Mouse (Mus musculus): ENCODE measurements around the gene Agl.

The Agl gene

DNA sequence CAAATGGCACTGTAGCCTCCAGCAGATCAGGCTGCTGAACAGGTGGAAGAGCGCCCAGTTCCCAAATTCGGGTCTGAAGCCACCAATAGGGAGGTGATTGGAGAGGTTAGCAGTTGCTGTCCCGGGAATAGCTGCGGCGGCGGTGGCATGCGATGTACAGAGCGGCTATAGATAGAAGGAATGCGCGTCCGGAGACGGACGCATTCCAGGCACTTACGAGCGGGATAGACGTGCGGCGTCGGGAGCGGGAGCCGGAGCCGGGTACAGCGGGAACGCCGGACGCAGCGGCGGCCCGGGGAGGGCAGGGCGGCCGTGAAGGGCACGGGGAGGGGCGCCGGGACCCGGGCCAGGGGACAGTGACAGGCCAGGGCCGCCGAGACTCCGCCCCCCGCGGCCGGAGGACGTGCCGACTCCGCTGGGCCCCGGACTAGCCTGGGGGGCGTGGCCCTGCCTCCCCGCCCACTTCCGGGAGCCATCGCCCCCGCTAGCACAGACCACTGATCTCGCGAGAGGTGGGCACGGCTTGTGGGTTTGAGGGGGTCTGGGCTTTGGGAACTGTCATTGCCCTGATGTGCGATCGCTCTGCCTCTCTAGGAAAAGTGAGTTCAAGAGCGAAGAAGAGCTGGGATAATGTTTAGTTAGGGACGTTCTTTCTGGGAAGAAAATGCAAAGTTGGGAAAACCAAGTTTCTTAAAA lies at the start of gene Agl:
Gene Agl (minus strand): TSS at position 356 of the 696 bp plus-strand sequence.
- peak; percentile 89 for DNase-seq (ENCODE audit: low read depth)

- DNase-seq (ENCODE audit: low read depth) = no peak
Measured at GRCm38 (mm10) chr3:116857611-116858010, 49.6 kb upstream of the Agl start.

DNA sequence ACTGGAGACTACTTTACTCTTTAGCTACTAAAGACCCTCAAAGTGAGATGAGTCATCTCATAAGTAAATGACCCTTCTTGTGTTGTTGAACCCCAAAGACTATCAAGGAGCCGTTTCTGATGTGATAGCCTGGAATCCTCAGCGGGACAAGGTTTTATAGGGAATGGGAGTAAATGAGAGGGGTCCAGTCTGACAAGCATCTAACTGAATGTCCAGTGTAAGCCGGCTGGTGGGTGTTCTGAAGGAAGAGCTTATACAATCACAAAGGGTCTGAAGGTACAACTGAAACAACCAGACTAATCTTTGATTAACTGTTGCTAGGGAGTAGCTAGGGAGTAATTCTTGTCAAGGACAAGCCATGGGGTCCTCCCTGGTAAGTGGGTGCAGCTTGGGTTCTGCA lies 44.5 kb upstream of the Agl start:
- DNase-seq (ENCODE audit: low read depth) = no peak

DNA sequence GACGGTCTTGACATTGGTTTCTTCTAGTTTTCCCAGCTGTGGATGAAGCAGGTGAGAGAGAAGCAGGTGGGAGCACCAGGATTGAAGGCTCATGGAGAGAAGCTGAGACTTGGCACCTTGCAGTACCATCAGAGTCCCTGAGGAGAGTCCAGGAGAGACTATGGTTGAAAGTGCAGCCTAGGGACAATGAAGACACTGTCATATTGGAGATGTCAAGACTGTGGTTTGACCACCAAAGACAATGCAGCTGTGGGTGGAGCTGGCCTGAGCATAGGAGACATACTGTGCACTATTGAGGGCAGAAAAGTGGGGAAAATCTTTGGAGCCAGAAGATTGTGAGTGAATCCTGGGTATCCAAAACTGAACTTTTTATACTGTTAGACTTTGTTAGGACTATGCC lies 42.4 kb upstream of the Agl start:
- DNase-seq (ENCODE audit: low read depth) = no peak

DNA sequence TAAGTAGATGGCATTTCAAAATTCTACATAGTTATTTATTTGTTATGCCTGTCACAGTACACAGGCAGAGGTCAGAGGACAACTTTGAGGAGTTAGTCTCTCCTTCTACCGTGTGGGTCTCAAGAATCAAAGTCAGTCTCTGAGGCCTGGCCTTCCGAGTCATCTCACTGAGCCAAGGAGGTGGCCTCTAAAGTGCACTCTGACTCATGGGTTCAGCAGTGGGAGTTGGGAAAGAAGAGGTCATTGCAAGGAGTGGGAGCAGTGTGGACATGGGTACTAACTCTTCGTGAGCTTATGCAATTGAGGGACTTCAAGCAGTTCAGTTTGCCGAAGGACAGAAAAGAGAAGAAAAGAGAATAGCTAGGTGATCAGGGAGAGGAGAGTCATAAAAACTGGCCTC lies 41.0 kb upstream of the Agl start:
- no peak for DNase-seq (ENCODE audit: low read depth)

DNA sequence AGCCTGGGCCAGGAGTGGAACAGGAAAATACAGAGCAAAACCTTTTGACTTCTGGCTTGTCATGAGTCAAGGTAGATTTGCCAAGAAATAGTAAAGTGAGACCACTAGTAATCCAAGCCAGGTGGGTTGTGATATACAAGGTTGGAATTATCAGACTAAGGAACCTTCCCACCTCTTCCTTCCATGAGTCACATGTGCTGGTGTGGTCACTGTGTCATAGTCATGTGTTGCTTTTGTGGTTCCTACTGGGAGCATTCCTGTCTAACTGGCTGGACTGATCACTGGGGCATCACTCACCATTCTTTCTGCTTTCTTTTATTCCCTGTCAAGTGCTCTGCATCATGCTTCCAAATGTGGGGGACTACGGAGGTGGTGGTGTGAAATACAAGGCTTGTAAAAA lies 40.1 kb upstream of the Agl start:
- DNase-seq (ENCODE audit: low read depth) = no peak

DNA sequence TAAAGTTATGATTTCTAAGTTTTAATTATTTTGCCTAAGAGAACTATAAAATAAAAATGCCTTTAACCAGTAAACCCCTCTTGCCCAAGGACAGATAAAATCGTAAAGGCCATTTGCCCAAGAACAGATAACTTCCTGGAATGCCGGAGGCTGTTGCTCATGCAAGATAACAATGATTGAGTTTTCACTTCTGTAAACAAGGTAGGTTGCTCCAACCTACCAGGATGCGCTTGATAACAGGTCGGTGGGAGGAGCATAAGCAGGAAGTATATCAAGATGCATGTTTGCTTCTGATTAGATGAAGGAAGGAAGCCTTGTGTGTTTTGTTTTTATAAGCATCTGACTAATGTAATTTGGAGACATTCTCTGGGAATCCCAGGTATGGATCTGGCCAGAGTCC lies 38.1 kb upstream of the Agl start:
- no peak for DNase-seq (ENCODE audit: low read depth)

GRCm38 (mm10) chr3:116844880-116845579 lies 37.1 kb upstream of the Agl start:
- DNase-seq (ENCODE audit: low read depth) = no peak

- DNase-seq (ENCODE audit: low read depth) = no peak
Measured at GRCm38 (mm10) chr3:116841311-116841710, 33.3 kb upstream of the Agl start.

GRCm38 (mm10) chr3:116836681-116837475 lies 28.9 kb upstream of the Agl start:
- no peak for DNase-seq (ENCODE audit: low read depth)

GRCm38 (mm10) chr3:116835770-116836680 lies 28.1 kb upstream of the Agl start:
- DNase-seq (ENCODE audit: low read depth) = peak; percentile 96

- no peak for DNase-seq (ENCODE audit: low read depth)
Measured at GRCm38 (mm10) chr3:116835350-116835749, 27.4 kb upstream of the Agl start.

DNA sequence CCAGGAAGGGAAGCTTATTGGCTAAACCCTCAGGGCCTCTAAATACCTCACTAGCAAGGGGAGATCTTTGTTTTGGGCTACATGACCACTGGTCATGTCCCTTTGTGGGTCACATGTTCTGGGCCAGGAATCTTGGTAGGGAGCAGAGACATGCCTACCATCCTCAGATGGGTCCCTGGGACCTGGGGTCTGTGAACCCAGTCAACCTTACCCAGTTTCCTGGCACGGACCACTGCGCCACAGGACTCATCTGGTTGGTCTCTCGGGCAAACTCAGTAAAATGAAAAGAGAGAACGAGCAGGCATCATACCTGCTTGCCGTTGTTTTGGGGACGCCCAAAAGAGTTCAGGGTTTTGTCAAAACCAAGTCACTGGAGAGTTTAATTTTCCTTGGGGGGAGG lies 26.3 kb upstream of the Agl start:
- DNase-seq (ENCODE audit: low read depth) = no peak

GRCm38 (mm10) chr3:116833491-116833890 lies 25.5 kb upstream of the Agl start:
- no peak for DNase-seq (ENCODE audit: low read depth)

GRCm38 (mm10) chr3:116832526-116833310 lies 24.8 kb upstream of the Agl start:
- no peak for DNase-seq (ENCODE audit: low read depth)

DNA sequence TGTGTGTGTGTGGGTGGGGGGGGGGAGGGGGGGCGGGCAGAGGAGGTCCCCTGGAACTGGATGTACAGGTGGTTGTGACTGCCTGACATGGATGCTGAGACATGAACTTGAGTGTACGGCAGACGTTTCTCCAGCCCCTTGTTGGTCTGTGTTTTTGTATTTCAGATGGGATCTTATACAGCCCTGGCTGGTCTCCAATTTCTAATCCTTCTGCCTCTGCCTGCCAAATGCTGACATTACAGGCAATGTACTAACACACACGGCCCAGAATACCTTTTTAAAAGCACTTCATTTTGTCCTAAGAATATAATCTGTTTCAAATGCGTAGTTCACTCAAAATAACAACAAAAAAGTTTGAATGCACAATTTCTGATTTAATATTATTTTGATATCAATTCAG lies 23.4 kb upstream of the Agl start:
- no peak for DNase-seq (ENCODE audit: low read depth)

GRCm38 (mm10) chr3:116829274-116829920 lies 21.4 kb upstream of the Agl start:
- DNase-seq (ENCODE audit: low read depth) = no peak

DNA sequence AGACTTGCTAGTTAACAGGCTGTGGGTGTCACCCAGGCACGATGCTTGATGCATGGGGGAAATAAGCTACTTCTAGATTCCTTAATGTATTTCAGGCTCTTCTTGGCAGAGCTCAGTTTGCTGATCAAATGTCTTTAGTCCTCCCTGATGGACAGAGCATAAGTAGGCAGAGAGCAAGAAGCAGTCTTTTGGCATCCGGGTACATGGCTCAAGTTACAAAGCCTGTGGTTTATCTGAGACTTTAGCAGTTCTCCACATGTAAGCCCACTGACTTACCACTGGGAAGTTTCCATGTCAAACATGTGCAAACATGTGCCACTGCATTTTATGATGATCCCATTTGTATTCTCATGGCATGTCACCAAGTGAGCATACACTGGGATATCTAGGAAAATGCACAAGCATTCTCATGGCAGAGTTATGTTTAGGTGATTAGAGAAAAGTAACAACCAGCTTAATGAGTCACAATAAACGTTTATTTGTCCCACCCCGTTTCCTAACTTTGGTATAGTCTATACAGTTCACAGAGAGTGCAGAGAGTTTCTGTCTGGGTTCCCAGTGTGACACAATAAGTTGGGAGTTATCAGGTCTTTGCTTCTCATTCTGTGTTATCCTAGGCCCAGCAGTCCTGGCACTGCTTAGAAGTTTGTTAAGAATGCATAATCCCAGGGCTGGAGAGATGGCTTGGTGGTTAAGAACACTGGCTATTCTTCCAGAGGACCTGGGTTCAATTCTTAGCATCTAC lies 18.7 kb upstream of the Agl start:
- DNase-seq (ENCODE audit: low read depth) = no peak

- DNase-seq (ENCODE audit: low read depth) = no peak
Measured at GRCm38 (mm10) chr3:116817231-116817630, 9.3 kb upstream of the Agl start.

DNA sequence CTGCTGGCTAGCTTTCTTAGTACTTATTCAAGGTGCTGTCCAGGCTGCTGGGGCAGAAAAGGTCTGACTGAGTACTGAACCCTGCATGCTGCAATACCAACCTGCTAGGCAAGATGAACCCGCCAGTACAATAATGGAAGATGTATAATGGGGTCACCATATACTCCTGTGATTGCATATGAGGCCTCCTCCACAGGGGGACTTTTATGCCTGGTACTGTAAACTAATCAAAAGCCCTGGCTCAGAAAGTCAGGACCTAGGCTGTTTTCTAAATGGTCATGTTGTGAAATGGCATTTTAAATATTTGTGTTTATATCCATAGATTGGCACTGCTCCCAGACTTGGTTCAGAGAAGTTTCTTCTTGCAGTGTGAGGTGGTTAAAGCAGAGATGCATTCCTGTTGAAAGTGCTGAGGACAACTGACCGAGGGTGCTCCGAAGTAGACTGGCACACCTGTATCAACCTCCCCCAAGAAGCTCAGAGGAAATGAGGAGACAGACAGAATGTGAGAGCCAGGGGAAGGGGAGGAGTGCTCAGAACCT lies 8.8 kb upstream of the Agl start:
- DNase-seq (ENCODE audit: low read depth) = no peak
